Mouse (Mus musculus): ENCODE results near the gene Adamts8.
A peak's percentile ranks its signal among the peaks of the same experiment; 100 is the strongest.

Adamts8 gene

GRCm38 (mm10) chr9:30922197-30922894, 20.0 kb upstream of the Adamts8 start, which contains the start of gene Adamts15:
TSS of gene Adamts15 (minus strand) at chr9:30922452.
- DNase-seq (ENCODE audit: low read depth, low spot score): no peak

GRCm38 (mm10) chr9:30928759-30929158, 13.6 kb upstream of the Adamts8 start:
- DNase-seq (ENCODE audit: low read depth, low spot score): no peak

GRCm38 (mm10) chr9:30932346-30932745, 10.0 kb upstream of the Adamts8 start:
- DNase-seq (ENCODE audit: low read depth, low spot score): no peak

- no peak for DNase-seq (ENCODE audit: low read depth, low spot score)
These were observed 7.5 kb upstream of the Adamts8 start for GRCm38 (mm10) chr9:30934827-30935226.

GRCm38 (mm10) chr9:30936674-30937438, 5.5 kb upstream of the Adamts8 start:
- DNase-seq (ENCODE audit: low read depth, low spot score): no peak

GRCm38 (mm10) chr9:30940328-30940727, 2.0 kb upstream of the Adamts8 start:
- peak; percentile 35 for DNase-seq (ENCODE audit: low read depth, low spot score)

- no peak for DNase-seq (ENCODE audit: low read depth, low spot score)
These were observed 979 bp downstream of the Adamts8 start for GRCm38 (mm10) chr9:30943341-30943740.

GRCm38 (mm10) chr9:30944234-30944633, 1.9 kb downstream of the Adamts8 start:
- DNase-seq (ENCODE audit: low read depth, low spot score): no peak

- DNase-seq (ENCODE audit: low read depth, low spot score): no peak
These were observed 2.9 kb downstream of the Adamts8 start for GRCm38 (mm10) chr9:30945276-30945675.

GRCm38 (mm10) chr9:30949422-30949821, 7.1 kb downstream of the Adamts8 start:
- DNase-seq (ENCODE audit: low read depth, low spot score): no peak

- DNase-seq (ENCODE audit: low read depth, low spot score): no peak
These were observed 7.6 kb downstream of the Adamts8 start for GRCm38 (mm10) chr9:30949971-30950370.

GRCm38 (mm10) chr9:30950592-30950991, 8.2 kb downstream of the Adamts8 start:
- no peak for DNase-seq (ENCODE audit: low read depth, low spot score)

- no peak for DNase-seq (ENCODE audit: low read depth, low spot score)
These were observed 9.1 kb downstream of the Adamts8 start for GRCm38 (mm10) chr9:30951461-30951860.

GRCm38 (mm10) chr9:30953287-30953686, 10.9 kb downstream of the Adamts8 start:
- DNase-seq (ENCODE audit: low read depth, low spot score): peak; percentile 14

GRCm38 (mm10) chr9:30955246-30955645, 12.9 kb downstream of the Adamts8 start:
- no peak for DNase-seq (ENCODE audit: low read depth, low spot score)

- no peak for DNase-seq (ENCODE audit: low read depth, low spot score)
These were observed 21.4 kb downstream of the Adamts8 start for GRCm38 (mm10) chr9:30963780-30964179.

GRCm38 (mm10) chr9:30964685-30965084, 22.3 kb downstream of the Adamts8 start:
- no peak for DNase-seq (ENCODE audit: low read depth, low spot score)

- no peak for DNase-seq (ENCODE audit: low read depth, low spot score)
These were observed 24.5 kb downstream of the Adamts8 start for GRCm38 (mm10) chr9:30966881-30967280.

- DNase-seq (ENCODE audit: low read depth, low spot score): no peak
These were observed 25.8 kb downstream of the Adamts8 start for GRCm38 (mm10) chr9:30968130-30968529.

GRCm38 (mm10) chr9:30970001-30970400, 27.6 kb downstream of the Adamts8 start:
- DNase-seq (ENCODE audit: low read depth, low spot score): no peak

GRCm38 (mm10) chr9:30971967-30972366, 29.6 kb downstream of the Adamts8 start:
- DNase-seq (ENCODE audit: low read depth, low spot score): no peak

GRCm38 (mm10) chr9:30976339-30977023, 34.1 kb downstream of the Adamts8 start:
- DNase-seq (ENCODE audit: low read depth, low spot score): no peak
